Mouse (Mus musculus) liver, adult 2 months (tissue): ENCODE measurements around the gene Insrr.

Experiments
- CTCF ChIP-seq: fragments of 200-500 bp; IDR thresholded peaks from 2 replicates; pipeline ENCODE4 v1.5.1; 2011; ENCODE audit warnings: low read depth, low read length, control low read depth
- POLR2A ChIP-seq: fragments of 200-500 bp; IDR thresholded peaks from 2 replicates; pipeline ENCODE4 v1.6.1; 2011; ENCODE audit warnings: low read length, control low read depth; ENCODE audit not compliant: insufficient read depth; ENCODE audit errors: extremely low read depth

- no peak for TF ChIP-seq POLR2A
- TF ChIP-seq CTCF, result no peak
These were observed 52.4 kb downstream of the Insrr start for GRCm38 (mm10) chr3:87849117-87849516.
